ENCODE assay signal across 15 mouse cellular contexts in genomic region chr4:103922431-103922931, GRCm38 (mm10).
A peak's percentile ranks its signal among the peaks of the same experiment; 100 is the strongest.
DNase-seq lines count a peak whose midpoint lies in the region; ATAC-seq and TF ChIP-seq lines count a peak whose summit lies in the region.
"Had no signal": no experiment of that assay in that cellular context is flagged by ENCODE, and none has a peak within 500 bp of the region (broad histone marks: within the 10 kb centered on the region; RNA-seq: fewer than 3 reads in every experiment).

No protein-coding gene starts in this region.

- no peaks in the 10 kb centered on the region for H3K9me3 ChIP-seq in forebrain, embryonic 13.5 days (replicated peaks)

- H3K36me3 ChIP-seq in forebrain, embryonic 13.5 days (ENCODE audit: poor library complexity, severe bottlenecking): no peaks in the 10 kb centered on the region

- no peak overlapping the region for H3K4me2 ChIP-seq in forebrain, embryonic 13.5 days

- no peaks in the 10 kb centered on the region for H3K27me3 ChIP-seq in forebrain, embryonic 13.5 days
- H3K27me3 ChIP-seq: megakaryocyte, embryonic 14.5 days had no signal

- peaks cover 26% of the 10 kb centered on the region for H3K4me1 ChIP-seq in forebrain, embryonic 13.5 days
- H3K4me1 ChIP-seq: megakaryocyte, embryonic 14.5 days had no signal

- H3K27ac ChIP-seq in forebrain, embryonic 13.5 days: peak overlapping the region; percentile 66
- no peak overlapping the region for H3K27ac ChIP-seq in left cerebral cortex, adult 2 months
- H3K27ac ChIP-seq: heart, adult 2 months had no signal

- intact Hi-C loops in left cerebral cortex, adult 2 months (cut with DNase I): no loop called here

- peak; percentile 85 for ATAC-seq in forebrain, embryonic 13.5 days
- no peak for ATAC-seq in monocyte, adult 5-6 weeks (replicated peaks; ENCODE audit: insufficient number of reproducible peaks, low FRiP score, low TSS enrichment, poor library complexity, severe bottlenecking)
- ATAC-seq: activated CD4-positive, CD25-positive, alpha-beta regulatory T cell, adult 4 months had no signal

- TF ChIP-seq CTCF in left cerebral cortex, adult 2 months (IDR thresholded peaks at IDR 0.05): no peak

- 28% methylated on average over 3 of the region's 3 CpGs for WGBS in forebrain, embryonic 13.5 days

- no peak overlapping the region for H3K4me3 ChIP-seq in forebrain, embryonic 13.5 days
- no peak overlapping the region for H3K4me3 ChIP-seq in left cerebral cortex, adult 2 months
- H3K4me3 ChIP-seq: heart, adult 2 months; megakaryocyte, embryonic 14.5 days had no signal

- no peak overlapping the region for H3K9ac ChIP-seq in forebrain, embryonic 13.5 days

- peak; percentile 40 to 69 for DNase-seq in layer of hippocampus, postnatal 14 days (ENCODE audit: low spot score in 2 of 2)
- no peak for DNase-seq in layer of hippocampus, adult 8-10 months (ENCODE audit: low spot score in 2 of 2)
- peak; percentile 19 to 28 for DNase-seq in cerebellum, adult 18-20 months
- DNase-seq in retina, postnatal 1 day: peak; percentile 71
- DNase-seq in urinary bladder, postnatal 10 days (ENCODE audit: low spot score): no peak
- no peak for DNase-seq in left cerebral cortex, adult 2 months (ENCODE audit: extremely low spot score in 1 of 2, low spot score in 2 of 2)
- DNase-seq: heart, adult 2 months; heart, postnatal 10 days; kidney, adult 11 months; kidney, postnatal 25 days; right cerebral cortex, postnatal 14 days had no signal

Comparison
In these comparisons a context has a peak if more than half of its experiments do, and no peak if none do; other contexts are left out.
1. DNase-seq: peak in layer of hippocampus, postnatal 14 days (2 of 2), cerebellum, adult 18-20 months (2 of 2) and retina, postnatal 1 day (single experiment); none in layer of hippocampus, adult 8-10 months (0 of 2), urinary bladder, postnatal 10 days (single experiment) and left cerebral cortex, adult 2 months (0 of 2).